Comparison of ENCODE assay signal across 1 mouse cellular context in genomic region chr11:93994531-93994930, GRCm38 (mm10).
TF ChIP-seq lines count a peak whose summit lies in the region.

No protein-coding gene starts in this region.

TF ChIP-seq in CH12.LX, 34 proteins besides CTCF, POLR2A, EP300 and RAD21 (continued from another document):
- TF ChIP-seq ELF1 (IDR thresholded peaks at IDR 0.05; ENCODE audit: low read depth, low read length) (no peak), IRF4 (IDR thresholded peaks at IDR 0.05; ENCODE audit: low read depth, low read length) (no peak), E2F4 (IDR thresholded peaks at IDR 0.05; ENCODE audit: insufficient replicate concordance, low read depth, low read length) (no peak), ZNF384 (IDR thresholded peaks at IDR 0.05; ENCODE audit: low read depth, low read length) (no peak), RCOR1 (conservative IDR thresholded peaks at IDR 0.05; ENCODE audit: low read depth, low read length) (no peak), MAX (IDR thresholded peaks at IDR 0.05; ENCODE audit: low read length) (no peak), MYC (IDR thresholded peaks at IDR 0.05; ENCODE audit: low read depth, low read length) (no peak), USF2 (conservative IDR thresholded peaks at IDR 0.05; ENCODE audit: low read depth, low read length) (no peak), POLR2AphosphoS2 (IDR thresholded peaks at IDR 0.05; ENCODE audit: low read depth, low read length) (no peak), MEF2A (IDR thresholded peaks at IDR 0.05; ENCODE audit: borderline replicate concordance, low read depth, low read length) (no peak)
TF ChIP-seq in CH12.LX: peak in this region for 0.
